8 mouse cellular contexts compared by ENCODE assay signal in the genomic region with DNA sequence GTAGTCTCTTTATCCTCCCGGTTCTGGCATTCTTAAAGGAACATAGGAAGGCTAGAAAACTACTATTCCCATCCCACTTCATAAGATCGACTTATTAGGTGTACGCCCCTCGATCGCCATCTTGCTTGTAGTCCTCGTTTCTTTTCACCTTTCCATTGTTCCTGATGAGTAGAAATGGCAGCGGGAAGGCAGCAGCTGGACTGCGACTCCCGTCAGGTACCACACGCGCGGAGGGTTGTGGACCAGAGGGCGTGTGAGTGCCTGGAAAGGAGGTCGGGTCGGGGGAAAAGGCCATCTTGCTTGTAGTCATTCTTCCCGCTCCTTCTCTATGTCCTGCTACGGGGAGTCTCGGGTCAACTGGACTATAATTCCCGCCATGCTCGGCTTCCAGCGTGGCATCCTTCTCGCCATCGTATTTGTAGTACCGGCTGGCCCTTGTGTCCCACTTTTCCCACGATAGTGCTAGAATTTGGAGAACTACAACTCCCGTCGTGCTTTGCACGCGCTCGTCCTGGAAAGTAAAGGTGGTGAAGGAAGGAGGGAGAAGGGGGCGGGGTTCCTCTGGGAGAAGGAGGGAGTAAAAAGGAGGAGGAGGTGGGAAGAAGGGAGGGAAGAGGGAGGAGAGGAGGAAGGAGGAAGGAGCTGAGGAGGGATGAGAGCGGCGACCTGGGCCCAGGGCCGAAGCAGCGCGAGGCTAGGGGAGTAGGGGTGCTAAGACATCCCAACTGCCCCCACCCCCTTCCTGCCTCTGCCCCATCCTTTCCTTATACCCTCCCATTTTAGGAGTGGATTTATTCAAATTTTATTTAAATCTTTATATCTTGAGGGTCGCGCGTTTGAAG. TPM values are rescaled to one million over a fixed set of nuclear protein-coding genes. Genes with fewer than 3 reads are reported as not detected.
A peak's percentile ranks its signal among the peaks of the same experiment; 100 is the strongest.
DNase-seq lines count a peak whose midpoint lies in the region; ATAC-seq lines count a peak whose summit lies in the region.

No protein-coding gene starts in this region.

- ATAC-seq in hindbrain, embryonic 12.5 days (ENCODE audit: low FRiP score): peak; percentile 89

- H3K9me3 ChIP-seq in hindbrain, embryonic 12.5 days (replicated peaks): no peaks in the 10 kb centered on the region

- peak overlapping the region; percentile 68 for H3K4me2 ChIP-seq in hindbrain, embryonic 12.5 days (replicated peaks)

- peak overlapping the region; percentile 92 for H3K27ac ChIP-seq in hindbrain, embryonic 12.5 days

- WGBS in hindbrain, embryonic 12.5 days: under 1% methylated on average over 39 of the region's 39 CpGs

- peak; percentile 97 for DNase-seq in NIH3T3 (ENCODE audit: low read depth)
- peak; percentile 97 to 99 for DNase-seq in cerebellum, postnatal 10 days
- DNase-seq in frontal cortex, postnatal 10 days (ENCODE audit: low spot score in 2 of 2): peak; percentile 96 to 98
- DNase-seq in layer of hippocampus, postnatal 14 days (ENCODE audit: low spot score in 2 of 2): peak; percentile 96 to 99
- peak; percentile 93 for DNase-seq in lung, postnatal 14 days
- peak; percentile 97 for DNase-seq in retina, embryonic 14.5 days (ENCODE audit: low spot score)
- DNase-seq in thymus, postnatal 4 days: peak; percentile 75

- H3K27me3 ChIP-seq in hindbrain, embryonic 12.5 days: no peaks in the 10 kb centered on the region

- peak overlapping the region; percentile 94 for H3K4me3 ChIP-seq in hindbrain, embryonic 12.5 days

- H3K4me1 ChIP-seq in hindbrain, embryonic 12.5 days: peaks cover 20% of the 10 kb centered on the region

- peak overlapping the region; percentile 96 for H3K9ac ChIP-seq in hindbrain, embryonic 12.5 days

- peaks cover 30% of the 10 kb centered on the region for H3K36me3 ChIP-seq in hindbrain, embryonic 12.5 days

RNA-seq across cellular contexts. Expression of a gene that starts 1.5 kb away (rescaled TPM):
- 10.7 and 11.4 TPM in 2 replicates for polyA plus RNA-seq in hindbrain, embryonic 12.5 days (2016; fragmentation: Nextera tagmentation; extraction: Ambion mirVana)
- 10 to 100 TPM; 73.0 to 73.5 TPM for total RNA-seq in layer of hippocampus, postnatal 14 days (2021)

RNA-seq across cellular contexts. Expression of a gene that starts 13.9 kb away (rescaled TPM):
- 0.21 TPM in 1 of 2 replicates, not detected in the other for polyA plus RNA-seq in hindbrain, embryonic 12.5 days (2016; fragmentation: Nextera tagmentation; extraction: Ambion mirVana)
- not detected for total RNA-seq in layer of hippocampus, postnatal 14 days (2021)

RNA-seq across cellular contexts. Expression of a gene that starts 23.7 kb away (rescaled TPM):
- polyA plus RNA-seq in hindbrain, embryonic 12.5 days (2016; fragmentation: Nextera tagmentation; extraction: Ambion mirVana): 9.6 and 10.0 TPM in 2 replicates
- 10 to 100 TPM; 22.4 to 22.7 TPM for total RNA-seq in layer of hippocampus, postnatal 14 days (2021)

RNA-seq across cellular contexts. Expression of a gene that starts 30.6 kb away (rescaled TPM):
- 19.8 and 23.4 TPM in 2 replicates for polyA plus RNA-seq in hindbrain, embryonic 12.5 days (2016; fragmentation: Nextera tagmentation; extraction: Ambion mirVana)
- total RNA-seq in layer of hippocampus, postnatal 14 days (2021): 10 to 100 TPM; 38.2 to 41.8 TPM

RNA-seq across cellular contexts. Expression of a gene that starts 33.3 kb away (rescaled TPM):
- polyA plus RNA-seq in hindbrain, embryonic 12.5 days (2016; fragmentation: Nextera tagmentation; extraction: Ambion mirVana): 10.2 and 12.4 TPM in 2 replicates
- 1 to 10 TPM; 3.2 to 5.4 TPM for total RNA-seq in layer of hippocampus, postnatal 14 days (2021)

Comparison
In these comparisons a context has a peak if more than half of its experiments do, and no peak if none do; other contexts are left out.
1. Peak in every context shown above with its lines: DNase-seq, ATAC-seq, H3K4me3 ChIP-seq and H3K27ac ChIP-seq.